Mouse (Mus musculus): ENCODE results near the gene Sult2a5. TPM values are rescaled to one million over a fixed set of nuclear protein-coding genes. Genes with fewer than 3 reads are reported as not detected.

Gene Sult2a5
- total RNA-seq (2022): not detected

- DNase-seq: no peak
Observed at GRCm38 (mm10) chr7:13623667-13624066, at the start of gene Sult2a5. Gene Sult2a5, plus strand, starts transcription at chr7:13623967.

Other genes starting within 250 kb of the Sult2a5 start
- gene Cabp5, start 225.8 kb upstream of the Sult2a5 start, total RNA-seq (2022): not detected
- gene Bsph1, start 173.1 kb upstream of the Sult2a5 start, total RNA-seq (2022): not detected
- gene Bsph2, start 52.9 kb upstream of the Sult2a5 start, total RNA-seq (2022): not detected
- gene Sult2a2, start 109.5 kb downstream of the Sult2a5 start, total RNA-seq (2022): not detected
- gene Sult2a1, start 213.4 kb downstream of the Sult2a5 start, total RNA-seq (2022): under 1 TPM in 1 of 4 experiments, not detected in 3; 0.49 TPM